ENCODE assay signal across 9 mouse cellular contexts in the genomic region with DNA sequence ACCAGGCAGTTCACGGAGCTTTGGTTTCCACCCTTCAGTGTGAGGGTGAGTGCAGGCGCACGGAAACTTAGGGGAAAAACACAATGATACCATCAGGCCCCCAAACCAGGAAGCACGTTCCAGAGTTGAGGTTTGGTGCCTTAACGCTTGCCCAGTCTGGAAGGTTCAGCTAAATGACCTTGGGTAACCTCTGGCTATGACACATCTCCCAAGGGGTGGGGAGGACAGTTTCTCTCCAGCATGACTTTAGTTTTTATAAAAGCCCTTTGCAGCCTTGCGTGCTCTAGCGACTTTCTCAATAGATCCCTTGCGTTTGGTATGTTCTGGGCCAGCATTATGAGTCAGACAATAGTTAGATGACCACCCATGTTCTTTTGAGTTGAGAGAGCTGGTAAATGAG. TPM values are rescaled to one million over a fixed set of nuclear protein-coding genes. Genes with fewer than 3 reads are reported as not detected.
DNase-seq lines count a peak whose midpoint lies in the region; ATAC-seq and TF ChIP-seq lines count a peak whose summit lies in the region.
"Had no signal": no experiment of that assay in that cellular context is flagged by ENCODE, and none has a peak within 500 bp of the region (broad histone marks: within the 10 kb centered on the region; RNA-seq: fewer than 3 reads in every experiment).

No protein-coding gene starts in this region.

- H3K36me3 ChIP-seq in heart, embryonic 10.5 days: no peaks in the 10 kb centered on the region
- no peaks in the 10 kb centered on the region for H3K36me3 ChIP-seq in C2C12 (ENCODE audit: control insufficient read depth, insufficient read depth)
- no peaks in the 10 kb centered on the region for H3K36me3 ChIP-seq in embryonic facial prominence, embryonic 15.5 days
- no peaks in the 10 kb centered on the region for H3K36me3 ChIP-seq in limb, embryonic 13.5 days
- H3K36me3 ChIP-seq: G1E had no signal

- no peak for ATAC-seq in embryonic facial prominence, embryonic 15.5 days (ENCODE audit: insufficient number of reproducible peaks, low FRiP score, low TSS enrichment, low read depth)
- no peak for ATAC-seq in limb, embryonic 13.5 days (ENCODE audit: low FRiP score, low read depth)

- no peak for TF ChIP-seq CTCF in C2C12 (IDR thresholded peaks at IDR 0.05; ENCODE audit: control insufficient read depth, insufficient read depth, insufficient read length)

- H3K79me3 ChIP-seq in C2C12 (ENCODE audit: low read depth): no peaks in the 10 kb centered on the region

- H3K4me1 ChIP-seq in heart, embryonic 10.5 days: peaks cover 13% of the 10 kb centered on the region
- H3K4me1 ChIP-seq in embryonic facial prominence, embryonic 15.5 days: peaks cover 9% of the 10 kb centered on the region; the same call in 1 of the 2 replicates
- H3K4me1 ChIP-seq in limb, embryonic 13.5 days: peaks cover 14% of the 10 kb centered on the region

- H3K27me3 ChIP-seq in heart, embryonic 10.5 days (ENCODE audit: insufficient read depth, poor library complexity, severe bottlenecking): no peaks in the 10 kb centered on the region
- H3K27me3 ChIP-seq in C2C12 (ENCODE audit: control insufficient read depth, insufficient read depth, insufficient read length): no peaks in the 10 kb centered on the region
- H3K27me3 ChIP-seq in embryonic facial prominence, embryonic 15.5 days: no peaks in the 10 kb centered on the region
- no peaks in the 10 kb centered on the region for H3K27me3 ChIP-seq in limb, embryonic 13.5 days

- H3K4me3 ChIP-seq in heart, embryonic 10.5 days: no peak overlapping the region
- H3K4me3 ChIP-seq in C2C12 (ENCODE audit: insufficient read depth, poor library complexity, severe bottlenecking): no peak overlapping the region
- H3K4me3 ChIP-seq in embryonic facial prominence, embryonic 15.5 days (replicated peaks): no peak overlapping the region
- no peak overlapping the region for H3K4me3 ChIP-seq in limb, embryonic 13.5 days

- H3K27ac ChIP-seq in heart, embryonic 10.5 days: no peak overlapping the region; the same call in 1 of the 2 replicates
- H3K27ac ChIP-seq in embryonic facial prominence, embryonic 15.5 days (replicated peaks): peak overlapping the region; percentile 29; the same call in 1 of the 2 replicates
- peak overlapping the region; percentile 28; the same call in 1 of the 2 replicates for H3K27ac ChIP-seq in limb, embryonic 13.5 days

- no peak overlapping the region for H3K4me2 ChIP-seq in embryonic facial prominence, embryonic 15.5 days (replicated peaks)
- no peak overlapping the region for H3K4me2 ChIP-seq in limb, embryonic 13.5 days (replicated peaks)

- no peak overlapping the region for H3ac ChIP-seq in C2C12 (ENCODE audit: control insufficient read depth, insufficient read length, low read depth)

- DNase-seq in heart, adult 18-20 months: peak; percentile 75 to 79
- no peak for DNase-seq in heart, embryonic 10.5 days (ENCODE audit: low spot score)
- no peak for DNase-seq in right cerebral cortex, adult 2 months (ENCODE audit: low spot score in 2 of 2)
- no peak for DNase-seq in frontal cortex, postnatal 25 days (ENCODE audit: low spot score in 2 of 2)
- DNase-seq in layer of hippocampus, adult 9-10 months (ENCODE audit: low spot score): no peak

- peaks cover 6% of the 10 kb centered on the region for H3K79me2 ChIP-seq in C2C12 (ENCODE audit: control insufficient read depth, insufficient read depth)

- H3K9me3 ChIP-seq in heart, embryonic 10.5 days: no peaks in the 10 kb centered on the region
- H3K9me3 ChIP-seq in embryonic facial prominence, embryonic 15.5 days (replicated peaks): no peaks in the 10 kb centered on the region
- H3K9me3 ChIP-seq in limb, embryonic 13.5 days: no peaks in the 10 kb centered on the region
- H3K9me3 ChIP-seq: G1E had no signal

- 52% methylated on average over 8 of the region's 8 CpGs for WGBS in heart, embryonic 10.5 days
- WGBS in embryonic facial prominence, embryonic 15.5 days: 33% methylated on average over 8 of the region's 8 CpGs
- 48% methylated on average over 8 of the region's 8 CpGs for WGBS in limb, embryonic 13.5 days

- H3K9ac ChIP-seq in embryonic facial prominence, embryonic 15.5 days: no peak overlapping the region
- H3K9ac ChIP-seq in limb, embryonic 13.5 days: no peak overlapping the region

TF ChIP-seq in C2C12, 6 proteins besides CTCF, POLR2A, EP300 and RAD21:
- TF ChIP-seq FOSL1 (IDR thresholded peaks at IDR 0.05; ENCODE audit: insufficient read depth, low read length, poor library complexity, severe bottlenecking) (no peak), MAX (IDR thresholded peaks at IDR 0.05) (no peak), MYOG (IDR thresholded peaks at IDR 0.05; ENCODE audit: control insufficient read depth, extremely low read depth, insufficient read length) (no peak), USF1 (IDR thresholded peaks at IDR 0.05; ENCODE audit: low read depth) (no peak), CEBPB (IDR thresholded peaks at IDR 0.05; ENCODE audit: low read depth) (peak; percentile 33)

RNA-seq across cellular contexts. Expression of gene Arhgef3, which starts 8.8 kb away (rescaled TPM):
- total RNA-seq in heart, adult 18-20 months (2021): 10 to 100 TPM; 24.5 to 26.1 TPM
- polyA plus RNA-seq in heart, embryonic 10.5 days (2016; fragmentation: Nextera tagmentation; extraction: Ambion mirVana): 8.6 and 13.0 TPM in 2 replicates
- polyA plus RNA-seq in C2C12 (2012; fragmentation: generic; extraction: Trizol): 1.1 TPM
- 16.2 and 17.1 TPM in 2 replicates for polyA plus RNA-seq in embryonic facial prominence, embryonic 15.5 days (2015; fragmentation: Nextera tagmentation; extraction: Ambion mirVana)
- 22.3 and 24.1 TPM in 2 replicates for polyA plus RNA-seq in limb, embryonic 13.5 days (2015; fragmentation: Nextera tagmentation; extraction: Ambion mirVana)

Comparison
In these comparisons a context has a peak if more than half of its experiments do, and no peak if none do; other contexts are left out.
1. DNase-seq: peak in heart, adult 18-20 months (2 of 2); none in heart, embryonic 10.5 days (single experiment), right cerebral cortex, adult 2 months (0 of 2), frontal cortex, postnatal 25 days (0 of 2) and layer of hippocampus, adult 9-10 months (single experiment).